In the genomic region with DNA sequence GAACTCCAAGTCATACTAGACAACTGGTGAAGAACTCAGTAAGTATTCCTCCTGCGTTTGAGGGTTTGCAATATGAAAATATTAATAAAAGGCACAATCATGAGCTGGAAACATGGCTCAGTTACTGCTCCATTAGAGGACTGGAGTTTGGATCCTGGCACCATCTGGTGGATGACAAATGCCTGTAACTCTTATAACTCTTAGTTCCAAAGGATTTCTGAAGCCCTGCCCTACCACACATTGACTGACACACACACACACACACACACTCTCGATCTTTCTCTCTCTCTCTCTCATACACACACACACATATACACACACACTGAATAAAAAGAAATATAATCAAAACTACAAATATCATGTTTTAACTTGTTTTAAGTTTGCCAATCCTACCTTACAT, we compare ENCODE assay signal across 8 mouse cellular contexts.
A peak's percentile ranks its signal among the peaks of the same experiment; 100 is the strongest.
DNase-seq lines count a peak whose midpoint lies in the region; ATAC-seq and TF ChIP-seq lines count a peak whose summit lies in the region.
"Had no signal": no experiment of that assay in that cellular context is flagged by ENCODE, and none has a peak within 500 bp of the region (broad histone marks: within the 10 kb centered on the region; RNA-seq: fewer than 3 reads in every experiment).

No protein-coding gene starts in this region.

- peak; percentile 12 for DNase-seq in heart, adult 8-10 months (ENCODE audit: low spot score)
- DNase-seq in midbrain, embryonic 10.5 days (ENCODE audit: low spot score), result no peak
- peak; percentile 53 to 56 for DNase-seq in layer of hippocampus, adult 2 months (ENCODE audit: low spot score in 2 of 2)
- DNase-seq in telencephalon, adult 2 months (ENCODE audit: low read depth, low spot score), result peak; percentile 47
- no peak for DNase-seq in MN1 (ENCODE audit: low spot score)
- DNase-seq: lung, adult 18-20 months had no signal

- H3K4me3 ChIP-seq in heart, embryonic 11.5 days (ENCODE audit: low read depth, low read length), result no peak overlapping the region
- peak overlapping the region; percentile 23 for H3K4me3 ChIP-seq in midbrain, embryonic 13.5 days (replicated peaks)
- H3K4me3 ChIP-seq in midbrain, embryonic 10.5 days, result no peak overlapping the region
- peak overlapping the region; percentile 23; the same call in 1 of the 2 replicates for H3K4me3 ChIP-seq in layer of hippocampus, adult 2 months

- H3K4me2 ChIP-seq in heart, embryonic 11.5 days, result no peak overlapping the region
- peak overlapping the region; percentile 47 for H3K4me2 ChIP-seq in midbrain, embryonic 13.5 days (replicated peaks)

- no peaks in the 10 kb centered on the region for H3K36me3 ChIP-seq in heart, embryonic 11.5 days (ENCODE audit: control insufficient read depth, insufficient read depth, low read length)
- no peaks in the 10 kb centered on the region for H3K36me3 ChIP-seq in midbrain, embryonic 13.5 days
- H3K36me3 ChIP-seq in midbrain, embryonic 10.5 days, result no peaks in the 10 kb centered on the region

- no peaks in the 10 kb centered on the region for H3K27me3 ChIP-seq in heart, embryonic 11.5 days (ENCODE audit: control insufficient read depth, insufficient read depth, low read length)
- H3K27me3 ChIP-seq in midbrain, embryonic 13.5 days, result no peaks in the 10 kb centered on the region
- H3K27me3 ChIP-seq in midbrain, embryonic 10.5 days (ENCODE audit: low read depth, poor library complexity, severe bottlenecking), result no peaks in the 10 kb centered on the region

- no peaks in the 10 kb centered on the region for H3K9me3 ChIP-seq in heart, embryonic 11.5 days (replicated peaks; ENCODE audit: control insufficient read depth, low read length)
- no peaks in the 10 kb centered on the region for H3K9me3 ChIP-seq in midbrain, embryonic 13.5 days
- no peaks in the 10 kb centered on the region for H3K9me3 ChIP-seq in midbrain, embryonic 10.5 days (replicated peaks)

- H3K27ac ChIP-seq in heart, embryonic 11.5 days (ENCODE audit: low read depth, low read length), result no peak overlapping the region
- no peak overlapping the region for H3K27ac ChIP-seq in midbrain, embryonic 13.5 days
- H3K27ac ChIP-seq in midbrain, embryonic 10.5 days (replicated peaks), result no peak overlapping the region
- peak overlapping the region; percentile 86; the same call in 1 of the 2 replicates for H3K27ac ChIP-seq in layer of hippocampus, adult 2 months

- H3K4me1 ChIP-seq in heart, embryonic 11.5 days (ENCODE audit: control insufficient read depth, insufficient read depth, low read length), result peaks cover 7% of the 10 kb centered on the region; the same call in 1 of the 2 replicates
- peaks cover 30% of the 10 kb centered on the region for H3K4me1 ChIP-seq in midbrain, embryonic 13.5 days (replicated peaks)
- peaks cover 23% of the 10 kb centered on the region for H3K4me1 ChIP-seq in midbrain, embryonic 10.5 days

- WGBS in heart, embryonic 11.5 days (ENCODE audit: insufficient replicate concordance), result 85% methylated on average over 2 of the region's 2 CpGs
- WGBS in midbrain, embryonic 13.5 days, result 66% methylated on average over 2 of the region's 2 CpGs
- 89% methylated on average over 2 of the region's 2 CpGs for WGBS in midbrain, embryonic 10.5 days

- ATAC-seq in heart, embryonic 11.5 days (replicated peaks; ENCODE audit: insufficient number of reproducible peaks, low FRiP score, low TSS enrichment), result no peak
- peak; percentile 67 for ATAC-seq in midbrain, embryonic 13.5 days

- no peak overlapping the region for H3K9ac ChIP-seq in heart, embryonic 11.5 days (ENCODE audit: low read depth, low read length)
- no peak overlapping the region for H3K9ac ChIP-seq in midbrain, embryonic 13.5 days (replicated peaks)

- peak; percentile 65 for TF ChIP-seq CTCF in layer of hippocampus, adult 2 months (conservative IDR thresholded peaks at IDR 0.05)

Comparison
In these comparisons a context has a peak if more than half of its experiments do, and no peak if none do; other contexts are left out.
1. H3K4me3 ChIP-seq: peak in midbrain, embryonic 13.5 days (single experiment) and layer of hippocampus, adult 2 months (single experiment); none in heart, embryonic 11.5 days (single experiment) and midbrain, embryonic 10.5 days (single experiment).
2. DNase-seq: peak in heart, adult 8-10 months (single experiment), layer of hippocampus, adult 2 months (2 of 2) and telencephalon, adult 2 months (single experiment); none in midbrain, embryonic 10.5 days (single experiment) and MN1 (single experiment).